Mouse (Mus musculus) ES-Bruce4 (cell line): ENCODE data around the gene Lcmt1. TPM values are rescaled to one million over a fixed set of nuclear protein-coding genes. Genes with fewer than 3 reads are reported as not detected.
A peak's percentile ranks its signal among the peaks of the same experiment; 100 is the strongest.

ENCODE experiments used
- H3K27ac ChIP-seq: 2 replicates; pipeline ENCODE4 v1.5.1; 2012; ENCODE audit warnings: low read length, inconsistent platforms; ENCODE audit not compliant: insufficient read depth
- H3K27me3 ChIP-seq: 2 replicates; pipeline ENCODE4 v1.6.1; 2012; ENCODE audit warnings: mild to moderate bottlenecking, low read length, inconsistent platforms; ENCODE audit not compliant: control insufficient read depth, poor library complexity, insufficient read depth, severe bottlenecking
- H3K36me3 ChIP-seq: 2 replicates; pipeline ENCODE4 v1.6.1; 2012; ENCODE audit warnings: inconsistent platforms, mild to moderate bottlenecking, low read length, moderate library complexity; ENCODE audit not compliant: control insufficient read depth, poor library complexity, insufficient read depth, severe bottlenecking
- H3K4me1 ChIP-seq: one replicate; pipeline ENCODE4 v1.8.1; 2011; ENCODE audit warnings: low read length; ENCODE audit not compliant: control insufficient read depth, insufficient read depth
- H3K4me3 ChIP-seq: 2 replicates; pipeline ENCODE4 v1.5.1; 2011; ENCODE audit warnings: low read depth, mild to moderate bottlenecking, low read length
- H3K9ac ChIP-seq: 2 replicates; pipeline ENCODE4 v1.6.1; 2012; ENCODE audit warnings: low read depth, mild to moderate bottlenecking, inconsistent platforms; ENCODE audit not compliant: poor library complexity, severe bottlenecking
- H3K9me3 ChIP-seq: replicated peaks from 2 replicates; pipeline ENCODE4 v1.6.1; 2012; ENCODE audit warnings: mild to moderate bottlenecking, low read length, inconsistent platforms; ENCODE audit not compliant: control insufficient read depth, poor library complexity, insufficient read depth, severe bottlenecking
- CTCF ChIP-seq: IDR thresholded peaks from one replicate; pipeline ENCODE4 v1.8.1; 2011; ENCODE audit warnings: low read depth, low read length
- EP300 ChIP-seq: IDR thresholded peaks from 2 replicates; pipeline ENCODE4 v1.6.1; 2011; ENCODE audit warnings: low read depth, low read length; ENCODE audit not compliant: insufficient read depth
- POLR2A ChIP-seq: IDR thresholded peaks from one replicate; pipeline ENCODE4 v1.8.1; 2011; ENCODE audit warnings: low read length; ENCODE audit not compliant: insufficient read depth
- polyA plus RNA-seq: library from polyadenylated mRNA; stranded (reverse); fragments of >200 nt; gene quantifications from 2 replicates; pipeline ENCODE4 v1.2.4, GENCODE M21; 2011; ENCODE audit warnings: low read depth; ENCODE audit not compliant: missing spikeins, insufficient read depth, insufficient read length

Gene Lcmt1
- polyA plus RNA-seq, 1 experiment, result 49.9 TPM

DNA sequence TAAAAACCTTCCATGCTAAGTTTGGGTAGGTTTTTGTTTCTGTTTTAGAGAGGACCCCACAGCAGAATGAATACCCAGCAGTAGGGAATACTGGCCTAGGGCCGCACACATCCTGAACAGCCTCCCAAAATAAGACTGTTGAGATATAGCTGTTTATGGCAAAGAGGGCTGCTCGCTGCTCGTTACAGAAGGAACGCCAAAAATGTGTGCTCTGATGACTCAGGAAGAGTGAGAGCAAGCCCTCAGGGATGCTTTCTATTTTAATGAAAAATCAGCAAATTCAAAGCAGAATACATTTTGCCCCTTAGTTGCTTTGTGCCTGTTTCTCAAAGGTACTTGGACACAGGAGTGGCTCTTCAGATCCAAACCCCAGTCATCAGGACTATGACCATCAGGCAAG lies 41.7 kb upstream of the Lcmt1 start:
- Histone ChIP-seq H3K27me3 (no peaks in the 10 kb centered on the region), H3K4me3 (no peak overlapping the region), H3K9ac (no peak overlapping the region), H3K4me1 (no peaks in the 10 kb centered on the region), H3K27ac (no peak overlapping the region), H3K36me3 (0 out of 2 replicates have a peak, but pooled peaks cover 2% of the 10 kb centered on the region), H3K9me3 (no peaks in the 10 kb centered on the region)
- TF ChIP-seq POLR2A, result no peak

DNA sequence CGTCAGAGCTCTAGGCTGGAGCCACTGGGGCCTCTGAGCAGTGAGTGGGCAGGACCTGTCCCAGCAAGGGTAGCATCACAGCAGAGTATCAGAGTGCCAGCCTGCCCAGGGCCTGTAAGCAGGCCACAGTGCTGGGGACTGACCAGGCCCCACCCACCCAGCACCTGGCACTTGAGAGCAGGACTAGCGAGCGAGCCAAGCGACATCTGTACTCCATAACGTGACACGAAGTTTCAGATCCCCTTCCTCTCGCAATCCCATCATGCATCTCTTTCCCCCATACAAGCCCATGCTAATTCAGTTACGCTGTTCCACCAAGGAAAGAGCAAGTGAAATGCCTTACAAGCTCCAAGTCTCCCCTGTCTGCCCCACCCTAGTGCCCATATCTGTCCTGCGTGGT lies 39.1 kb upstream of the Lcmt1 start:
- H3K9ac ChIP-seq, result no peak overlapping the region
- no peak overlapping the region for H3K27ac ChIP-seq
- H3K4me1 ChIP-seq, result no peaks in the 10 kb centered on the region
- H3K27me3 ChIP-seq, result no peaks in the 10 kb centered on the region
- H3K9me3 ChIP-seq, result no peaks in the 10 kb centered on the region
- TF ChIP-seq EP300, result no peak
- TF ChIP-seq POLR2A, result no peak
- no peak for TF ChIP-seq CTCF
- no peaks in the 10 kb centered on the region for H3K36me3 ChIP-seq
- no peak overlapping the region for H3K4me3 ChIP-seq

DNA sequence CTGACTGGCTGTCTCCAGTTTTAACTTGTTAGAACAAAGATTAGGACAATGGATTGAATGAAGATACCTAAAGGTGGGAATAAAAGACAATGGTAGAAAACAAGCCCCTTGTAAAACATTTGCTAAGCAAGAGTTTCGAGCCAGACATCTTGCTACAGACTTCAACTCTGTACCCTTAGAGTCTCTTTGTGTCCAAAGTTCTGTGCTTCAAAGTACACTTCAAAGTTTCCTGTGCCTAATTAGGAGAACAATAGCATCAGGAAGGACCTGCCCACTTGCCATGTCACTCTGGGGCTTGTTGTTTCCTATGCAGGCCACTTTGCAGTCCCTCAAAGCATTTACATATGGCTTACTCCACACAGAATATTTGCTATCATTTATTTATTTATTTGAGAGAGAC lies 33.3 kb upstream of the Lcmt1 start:
- peak overlapping the region; percentile 95 for H3K27ac ChIP-seq
- peaks cover 7% of the 10 kb centered on the region for H3K4me1 ChIP-seq
- H3K9me3 ChIP-seq, result no peaks in the 10 kb centered on the region

DNA sequence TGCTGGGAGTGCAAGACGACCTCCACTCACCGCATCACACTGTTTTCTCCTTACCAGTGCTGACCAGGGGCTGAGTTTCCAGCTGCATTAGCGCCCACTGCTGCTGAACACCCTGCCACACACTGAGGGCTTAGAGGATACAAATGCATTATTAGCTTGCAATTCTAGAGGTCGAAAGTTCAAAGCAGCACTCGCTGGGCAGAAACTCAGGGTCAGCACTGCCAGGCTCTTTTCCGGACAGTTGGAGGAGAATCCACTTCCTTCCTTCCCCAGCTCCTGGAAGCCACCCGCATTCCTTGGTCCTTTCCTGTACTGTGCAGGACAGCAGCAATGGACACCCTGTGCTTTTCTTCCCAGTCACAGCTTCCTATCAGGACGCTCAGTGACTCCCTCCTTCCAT lies 31.2 kb upstream of the Lcmt1 start:
- no peak overlapping the region for H3K9ac ChIP-seq
- H3K4me3 ChIP-seq, result no peak overlapping the region
- no peaks in the 10 kb centered on the region for H3K36me3 ChIP-seq
- H3K27ac ChIP-seq, result no peak overlapping the region
- peaks cover 10% of the 10 kb centered on the region for H3K4me1 ChIP-seq
- H3K9me3 ChIP-seq, result no peaks in the 10 kb centered on the region
- TF ChIP-seq EP300, result no peak
- peak; percentile 26 for TF ChIP-seq CTCF
- no peaks in the 10 kb centered on the region for H3K27me3 ChIP-seq

More for the DNA sequence above, 33.3 kb upstream of the Lcmt1 start:
- Histone ChIP-seq H3K27me3 (no peaks in the 10 kb centered on the region), H3K4me3 (no peak overlapping the region), H3K36me3 (no peaks in the 10 kb centered on the region), H3K9ac (no peak overlapping the region)
- TF ChIP-seq EP300 (0 out of 2 replicates have a peak, but pooled peaks have one; percentile 29), POLR2A (no peak)

DNA sequence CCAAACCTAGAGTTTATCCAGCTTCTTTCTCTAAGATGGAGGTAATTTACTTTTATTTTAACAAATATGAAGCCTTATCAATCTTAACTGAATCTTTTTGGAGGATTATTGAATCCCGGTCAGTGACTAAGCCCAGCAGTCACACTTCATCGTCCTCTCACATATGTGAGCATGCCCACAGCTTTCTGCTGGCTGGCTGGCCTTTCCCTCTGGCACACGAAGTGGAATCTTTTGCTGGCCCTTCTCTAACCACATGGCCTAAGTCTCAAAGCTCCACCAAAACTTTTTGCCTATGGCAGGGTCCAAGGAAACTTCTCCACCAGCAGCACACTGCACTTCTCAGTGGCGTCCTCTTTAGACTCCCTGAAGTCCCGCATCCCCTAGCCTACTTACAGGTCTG lies 27.7 kb upstream of the Lcmt1 start:
- Histone ChIP-seq H3K4me1 (peaks cover 14% of the 10 kb centered on the region), H3K4me3 (no peak overlapping the region), H3K36me3 (no peaks in the 10 kb centered on the region), H3K27ac (no peak overlapping the region), H3K9ac (no peak overlapping the region), H3K27me3 (no peaks in the 10 kb centered on the region), H3K9me3 (no peaks in the 10 kb centered on the region)
- TF ChIP-seq POLR2A (no peak), CTCF (no peak), EP300 (no peak)

DNA sequence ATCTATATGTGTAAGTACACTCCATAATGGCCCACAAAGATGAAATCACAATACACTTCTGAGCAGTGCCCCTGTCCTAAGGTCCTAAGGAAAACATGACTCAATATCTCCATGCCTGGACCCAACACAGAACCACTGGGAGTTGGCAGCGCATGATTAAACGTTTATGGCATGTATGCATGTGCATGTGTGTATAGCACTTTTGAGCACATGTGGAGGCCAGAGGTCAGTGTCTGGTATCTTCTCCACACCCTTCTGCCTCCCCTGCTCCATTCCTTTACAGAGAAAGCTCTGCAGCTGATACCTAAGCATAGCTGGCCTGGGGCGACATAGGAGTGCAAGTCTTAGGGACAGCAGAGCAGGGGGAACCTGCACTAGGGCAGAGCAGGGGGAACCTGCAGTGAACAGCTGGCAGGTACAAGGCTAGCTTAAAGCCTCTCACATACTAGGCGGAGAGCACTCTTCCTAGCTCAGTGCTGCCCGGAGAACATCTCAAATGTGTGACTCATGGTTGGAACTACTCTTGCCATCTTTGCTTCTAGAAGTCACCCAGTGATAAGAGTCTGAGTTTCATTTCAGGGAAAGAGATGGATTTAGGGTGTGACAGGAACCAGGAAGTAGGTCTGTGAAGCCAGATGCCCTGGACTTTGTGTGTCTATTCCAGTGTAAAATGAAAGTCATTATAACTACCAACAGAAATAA lies 25.4 kb upstream of the Lcmt1 start:
- H3K36me3 ChIP-seq, result no peaks in the 10 kb centered on the region
- TF ChIP-seq POLR2A, result no peak
- TF ChIP-seq CTCF, result no peak
- no peak for TF ChIP-seq EP300
- no peaks in the 10 kb centered on the region for H3K9me3 ChIP-seq
- no peak overlapping the region for H3K27ac ChIP-seq
- H3K4me3 ChIP-seq, result no peak overlapping the region
- H3K9ac ChIP-seq, result no peak overlapping the region
- H3K4me1 ChIP-seq, result peaks cover 9% of the 10 kb centered on the region
- H3K27me3 ChIP-seq, result no peaks in the 10 kb centered on the region
